Comparison of ENCODE assay signal across 9 mouse cellular contexts in genomic region chr10:117708856-117709255, GRCm38 (mm10). TPM values are rescaled to one million over a fixed set of nuclear protein-coding genes. Genes with fewer than 3 reads are reported as not detected.
DNase-seq lines count a peak whose midpoint lies in the region; ATAC-seq and TF ChIP-seq lines count a peak whose summit lies in the region.
"Had no signal": no experiment of that assay in that cellular context is flagged by ENCODE, and none has a peak within 500 bp of the region (broad histone marks: within the 10 kb centered on the region; RNA-seq: fewer than 3 reads in every experiment).

No protein-coding gene starts in this region.

- H3K27ac ChIP-seq in layer of hippocampus, adult 2 months: peak overlapping the region; percentile 100
- no peak overlapping the region for H3K27ac ChIP-seq in embryonic facial prominence, embryonic 13.5 days
- H3K27ac ChIP-seq in intestine, embryonic 16.5 days (ENCODE audit: low read length): no peak overlapping the region
- H3K27ac ChIP-seq in neural tube, embryonic 12.5 days: no peak overlapping the region

- peak overlapping the region; percentile 98 for H3K4me3 ChIP-seq in layer of hippocampus, adult 2 months
- H3K4me3 ChIP-seq in embryonic facial prominence, embryonic 13.5 days: peak overlapping the region; percentile 86
- H3K4me3 ChIP-seq in intestine, embryonic 16.5 days (ENCODE audit: low read length): peak overlapping the region; percentile 31
- H3K4me3 ChIP-seq in neural tube, embryonic 12.5 days: no peak overlapping the region

- DNase-seq in layer of hippocampus, adult 2 months (ENCODE audit: low spot score in 2 of 2): no peak
- DNase-seq in layer of hippocampus, adult 8-10 months (ENCODE audit: low spot score in 2 of 2): no peak
- no peak for DNase-seq in thymus, postnatal 14 days
- no peak for DNase-seq in thymus, postnatal 36 days
- no peak for DNase-seq in right cerebral cortex, adult 2 months (ENCODE audit: low spot score in 2 of 2)
- DNase-seq: kidney, postnatal 10 days had no signal

- no peak for ATAC-seq in embryonic facial prominence, embryonic 13.5 days (ENCODE audit: insufficient number of reproducible peaks, insufficient read depth, low FRiP score, low TSS enrichment, low read depth)
- no peak for ATAC-seq in intestine, embryonic 16.5 days
- ATAC-seq in neural tube, embryonic 12.5 days (ENCODE audit: low FRiP score, low read depth): no peak

- H3K36me3 ChIP-seq in embryonic facial prominence, embryonic 13.5 days: peaks cover 30% of the 10 kb centered on the region
- H3K36me3 ChIP-seq in intestine, embryonic 16.5 days (ENCODE audit: control insufficient read depth, insufficient read depth, low read length): peaks cover 7% of the 10 kb centered on the region
- peaks cover 38% of the 10 kb centered on the region for H3K36me3 ChIP-seq in neural tube, embryonic 12.5 days

- 85% methylated on average over 9 of the region's 9 CpGs for WGBS in embryonic facial prominence, embryonic 13.5 days
- WGBS in intestine, embryonic 16.5 days: 73% methylated on average over 9 of the region's 9 CpGs
- 89% methylated on average over 9 of the region's 9 CpGs for WGBS in neural tube, embryonic 12.5 days

- no peak for TF ChIP-seq CTCF in layer of hippocampus, adult 2 months (conservative IDR thresholded peaks at IDR 0.05)

- H3K27me3 ChIP-seq in embryonic facial prominence, embryonic 13.5 days: no peaks in the 10 kb centered on the region
- no peaks in the 10 kb centered on the region for H3K27me3 ChIP-seq in intestine, embryonic 16.5 days (replicated peaks; ENCODE audit: control insufficient read depth, insufficient read depth, low read length)
- H3K27me3 ChIP-seq in neural tube, embryonic 12.5 days (replicated peaks): no peaks in the 10 kb centered on the region

- no peaks in the 10 kb centered on the region for H3K9me3 ChIP-seq in embryonic facial prominence, embryonic 13.5 days
- no peaks in the 10 kb centered on the region for H3K9me3 ChIP-seq in intestine, embryonic 16.5 days (ENCODE audit: control insufficient read depth, low read length)
- H3K9me3 ChIP-seq in neural tube, embryonic 12.5 days: no peaks in the 10 kb centered on the region

- H3K9ac ChIP-seq in embryonic facial prominence, embryonic 13.5 days: peak overlapping the region; percentile 100
- peak overlapping the region; percentile 39; the same call in 1 of the 2 replicates for H3K9ac ChIP-seq in intestine, embryonic 16.5 days (ENCODE audit: low read depth, low read length)
- H3K9ac ChIP-seq in neural tube, embryonic 12.5 days: 0 out of 2 replicates have a peak overlapping the region, but pooled peaks have one; percentile 26

- H3K4me1 ChIP-seq in embryonic facial prominence, embryonic 13.5 days: peaks cover 10% of the 10 kb centered on the region
- H3K4me1 ChIP-seq in intestine, embryonic 16.5 days (ENCODE audit: control insufficient read depth, insufficient read depth, low read length): peaks cover 7% of the 10 kb centered on the region
- H3K4me1 ChIP-seq in neural tube, embryonic 12.5 days: peaks cover 18% of the 10 kb centered on the region

- H3K4me2 ChIP-seq in embryonic facial prominence, embryonic 13.5 days: peak overlapping the region; percentile 69
- H3K4me2 ChIP-seq in intestine, embryonic 16.5 days (ENCODE audit: low read depth, low read length): peak overlapping the region; percentile 66
- peak overlapping the region; percentile 69 for H3K4me2 ChIP-seq in neural tube, embryonic 12.5 days (replicated peaks)

RNA-seq across cellular contexts. Expression of gene Mdm2, which starts 1.7 kb away (rescaled TPM):
- total RNA-seq in layer of hippocampus, adult 2 months (2021): 10 to 100 TPM; 55.1 to 66.0 TPM
- total RNA-seq in layer of hippocampus, adult 8-10 months (2022): 10 to 100 TPM; 54.5 to 67.0 (median 58.7) TPM
- 49.3 and 50.2 TPM in 2 replicates for polyA plus RNA-seq in embryonic facial prominence, embryonic 13.5 days (2015; fragmentation: Nextera tagmentation; extraction: Ambion mirVana)
- polyA plus RNA-seq in intestine, embryonic 16.5 days (2015; fragmentation: Nextera tagmentation; extraction: Ambion mirVana): 30.8 and 32.4 TPM in 2 replicates
- polyA plus RNA-seq in neural tube, embryonic 12.5 days (2016; fragmentation: Nextera tagmentation; extraction: Ambion mirVana): 62.9 and 74.4 TPM in 2 replicates

RNA-seq across cellular contexts. Expression of gene Slc35e3, which starts 37.3 kb away (rescaled TPM):
- total RNA-seq in layer of hippocampus, adult 2 months (2021): 10 to 100 TPM; 31.4 to 33.1 TPM
- total RNA-seq in layer of hippocampus, adult 8-10 months (2022): 10 to 100 TPM; 29.7 to 33.1 (median 31.9) TPM
- polyA plus RNA-seq in embryonic facial prominence, embryonic 13.5 days (2015; fragmentation: Nextera tagmentation; extraction: Ambion mirVana): 34.0 and 37.0 TPM in 2 replicates
- polyA plus RNA-seq in intestine, embryonic 16.5 days (2015; fragmentation: Nextera tagmentation; extraction: Ambion mirVana): 8.5 and 10.1 TPM in 2 replicates
- polyA plus RNA-seq in neural tube, embryonic 12.5 days (2016; fragmentation: Nextera tagmentation; extraction: Ambion mirVana): 34.5 and 36.6 TPM in 2 replicates

Comparison
In these comparisons a context has a peak if more than half of its experiments do, and no peak if none do; other contexts are left out.
1. H3K9ac ChIP-seq: peak in every context shown above with its lines; median percentile 100 in embryonic facial prominence, embryonic 13.5 days; 39 in intestine, embryonic 16.5 days; 26 in neural tube, embryonic 12.5 days.